Mouse (Mus musculus) liver, embryonic 12.5 days (tissue): ENCODE data around the gene Scamp4. TPM values are rescaled to one million over a fixed set of nuclear protein-coding genes. Genes with fewer than 3 reads are reported as not detected.

ENCODE experiments used
- ATAC-seq: fragments of 200-750 bp; cut with Nextera tagmentation; 2 replicates; pipeline ENCODE4 v1.8.0; 2017; ENCODE audit warnings: moderate number of reproducible peaks, mild to moderate bottlenecking, moderate library complexity
- H3K27ac ChIP-seq: fragments of 300-500 bp; sonication (generic); 2 replicates; pipeline ENCODE4 v1.5.1; 2016; ENCODE audit warnings: mild to moderate bottlenecking
- H3K27me3 ChIP-seq: fragments of 300-500 bp; sonication (generic); replicated peaks from 2 replicates; pipeline ENCODE4 v1.6.1; 2016; ENCODE audit warnings: mild to moderate bottlenecking, moderate library complexity
- H3K36me3 ChIP-seq: fragments of 300-500 bp; sonication (generic); 2 replicates; pipeline ENCODE4 v1.6.1; 2016; ENCODE audit warnings: mild to moderate bottlenecking, moderate library complexity
- H3K4me1 ChIP-seq: fragments of 300-500 bp; sonication (generic); 2 replicates; pipeline ENCODE4 v1.6.1; 2016
- H3K4me2 ChIP-seq: fragments of 300-500 bp; sonication (generic); 2 replicates; pipeline ENCODE4 v1.6.1; 2016; ENCODE audit warnings: mild to moderate bottlenecking, moderate library complexity
- H3K4me3 ChIP-seq: fragments of 300-500 bp; sonication (generic); 2 replicates; pipeline ENCODE4 v1.5.1; 2016; ENCODE audit warnings: mild to moderate bottlenecking, moderate library complexity
- H3K9ac ChIP-seq: fragments of 300-500 bp; sonication (generic); 2 replicates; pipeline ENCODE4 v1.6.1; 2016; ENCODE audit warnings: mild to moderate bottlenecking, moderate library complexity
- H3K9me3 ChIP-seq: fragments of 300-500 bp; sonication (generic); replicated peaks from 2 replicates; pipeline ENCODE4 v1.6.1; 2016; ENCODE audit warnings: mild to moderate bottlenecking, moderate library complexity
- WGBS: fragments of 180-500 bp; shearing (Covaris S2); methylation state at CpG from one replicate; pipeline ENCODE4 v1.1.7; 2016; ENCODE audit not compliant: insufficient replicate concordance; 5-methylcytosine and 5-hydroxymethylcytosine counted together
- polyA plus RNA-seq: library from polyadenylated mRNA; unstranded; fragments of >200 nt; fragmentation: Nextera tagmentation; extraction: Ambion mirVana; gene quantifications from 2 replicates; pipeline ENCODE4 v1.2.1, GENCODE M21; 2016

Scamp4 gene
- polyA plus RNA-seq, 1 experiment from 2014 or later = 63.3 TPM

- peak overlapping the region; percentile 96 for H3K27ac ChIP-seq
- no peaks in the 10 kb centered on the region for H3K9me3 ChIP-seq
- H3K4me1 ChIP-seq = peaks cover 56% of the 10 kb centered on the region
- H3K9ac ChIP-seq = no peak overlapping the region
- H3K36me3 ChIP-seq = peaks cover 16% of the 10 kb centered on the region
- H3K27me3 ChIP-seq = no peaks in the 10 kb centered on the region
- 39% methylated on average over 8 of the region's 8 CpGs for WGBS
- no peak for ATAC-seq
- H3K4me2 ChIP-seq = peak overlapping the region; percentile 22
- no peak overlapping the region for H3K4me3 ChIP-seq
Measured at GRCm38 (mm10) chr10:80619465-80620244, 17.0 kb downstream of the Scamp4 start.

DNA sequence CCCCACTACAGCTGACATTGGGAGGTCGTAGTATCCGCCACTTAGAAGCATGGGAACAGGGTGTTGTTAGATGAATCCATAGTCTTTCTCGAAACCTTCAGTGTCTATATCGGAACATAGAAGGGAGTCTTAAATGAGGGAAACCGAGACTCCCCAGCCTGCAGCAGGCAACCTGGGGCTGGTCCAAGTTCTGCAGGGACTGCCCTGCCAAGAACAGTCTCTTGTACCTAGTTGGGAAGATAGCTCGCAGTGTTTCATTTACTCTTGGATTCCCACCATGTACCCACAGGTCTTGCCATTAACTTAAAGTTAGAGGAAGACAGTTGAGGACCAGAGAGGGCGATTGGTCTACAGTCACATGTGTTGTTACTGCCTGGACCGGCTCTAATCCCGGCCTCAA, 17.7 kb downstream of the Scamp4 start:
- Histone ChIP-seq H3K4me3 (no peak overlapping the region), H3K27ac (peak overlapping the region; percentile 96), H3K9me3 (no peaks in the 10 kb centered on the region), H3K27me3 (no peaks in the 10 kb centered on the region), H3K4me1 (peaks cover 63% of the 10 kb centered on the region), H3K36me3 (peaks cover 9% of the 10 kb centered on the region), H3K4me2 (no peak overlapping the region), H3K9ac (no peak overlapping the region)
- 83% methylated on average over 9 of the region's 9 CpGs for WGBS
- ATAC-seq = no peak

GRCm38 (mm10) chr10:80620796-80621689, 18.4 kb downstream of the Scamp4 start:
- Histone ChIP-seq H3K27ac (peak overlapping the region; percentile 96), H3K4me1 (peaks cover 68% of the 10 kb centered on the region), H3K4me3 (peak overlapping the region; percentile 90), H3K9me3 (no peaks in the 10 kb centered on the region), H3K27me3 (no peaks in the 10 kb centered on the region), H3K36me3 (peaks cover 8% of the 10 kb centered on the region), H3K4me2 (peak overlapping the region; percentile 85), H3K9ac (peak overlapping the region; percentile 70)
- 54% methylated on average over 16 of the region's 16 CpGs for WGBS
- ATAC-seq = no peak

DNA sequence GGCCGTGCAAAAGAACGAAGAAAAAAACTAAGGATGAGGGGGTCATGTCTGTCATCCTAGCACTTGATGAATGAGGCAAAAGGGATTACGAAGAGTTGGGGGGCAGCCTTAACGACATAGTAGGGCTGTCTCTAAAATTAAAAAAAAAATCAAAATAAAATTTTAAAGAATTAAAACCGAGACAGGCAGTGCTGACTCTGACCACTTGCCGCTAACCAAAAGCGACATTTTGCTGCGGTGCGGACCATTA, 18.9 kb downstream of the Scamp4 start:
- H3K4me1 ChIP-seq = peaks cover 70% of the 10 kb centered on the region
- ATAC-seq = no peak

DNA sequence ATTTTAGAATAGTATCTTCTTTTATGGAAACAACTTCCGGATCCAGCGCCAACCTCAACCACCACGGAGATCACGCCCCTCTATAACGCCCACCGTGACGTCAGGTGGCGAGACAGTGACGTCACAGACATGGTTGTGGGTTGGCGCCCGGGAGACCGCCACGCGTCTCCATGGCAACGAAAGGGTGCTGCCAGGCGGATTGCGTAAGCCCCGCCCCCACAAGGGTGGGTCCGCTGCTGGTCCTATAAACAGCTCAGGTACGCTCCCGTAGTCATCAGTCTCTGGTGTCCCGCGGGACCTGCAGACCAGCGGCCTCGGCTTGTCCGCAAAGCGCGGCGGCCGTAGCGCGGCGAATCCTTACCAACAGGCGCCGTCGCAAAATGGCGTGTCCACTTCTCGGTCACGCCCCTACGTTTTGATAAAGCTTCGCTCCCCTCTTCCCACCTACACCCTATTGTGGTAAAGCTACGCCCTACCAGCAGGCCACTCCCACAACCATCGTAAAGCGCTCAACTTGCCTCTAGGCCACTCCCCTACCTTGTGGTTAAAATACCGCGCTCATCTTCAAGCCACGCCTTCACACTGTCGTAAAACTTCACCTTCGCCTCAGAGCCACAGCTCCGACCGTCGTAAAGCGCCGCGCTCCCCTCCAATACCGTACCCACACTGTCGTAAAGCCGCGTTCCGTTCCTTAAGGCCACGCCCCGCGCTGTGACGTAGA, 19.4 kb downstream of the Scamp4 start:
- Histone ChIP-seq H3K4me1 (peaks cover 74% of the 10 kb centered on the region), H3K27me3 (no peaks in the 10 kb centered on the region), H3K4me2 (peak overlapping the region; percentile 85), H3K4me3 (peak overlapping the region; percentile 90), H3K9ac (peak overlapping the region; percentile 70), H3K9me3 (no peaks in the 10 kb centered on the region), H3K36me3 (peaks cover 8% of the 10 kb centered on the region; the same call in 1 of the 2 replicates), H3K27ac (peak overlapping the region; percentile 96)
- peak; percentile 92 for ATAC-seq
- under 1% methylated on average over 64 of the region's 64 CpGs for WGBS

More for the DNA sequence above, 18.9 kb downstream of the Scamp4 start:
- Histone ChIP-seq H3K9ac (peak overlapping the region; percentile 70), H3K4me3 (peak overlapping the region; percentile 90), H3K9me3 (no peaks in the 10 kb centered on the region), H3K27ac (peak overlapping the region; percentile 96), H3K36me3 (peaks cover 8% of the 10 kb centered on the region; the same call in 1 of the 2 replicates), H3K4me2 (peak overlapping the region; percentile 85), H3K27me3 (no peaks in the 10 kb centered on the region)
- under 1% methylated on average over 9 of the region's 9 CpGs for WGBS

- Histone ChIP-seq H3K27me3 (no peaks in the 10 kb centered on the region), H3K9me3 (no peaks in the 10 kb centered on the region)
Measured at GRCm38 (mm10) chr10:80622661-80623456, 20.2 kb downstream of the Scamp4 start, which contains the start of gene Csnk1g2. Gene Csnk1g2 (plus strand): TSS chr10:80622838.

GRCm38 (mm10) chr10:80623457-80624191, 21.0 kb downstream of the Scamp4 start:
- Histone ChIP-seq H3K27me3 (no peaks in the 10 kb centered on the region), H3K9ac (peak overlapping the region; percentile 95), H3K9me3 (no peaks in the 10 kb centered on the region), H3K27ac (peak overlapping the region; percentile 96), H3K4me3 (peak overlapping the region; percentile 90), H3K36me3 (peaks cover 9% of the 10 kb centered on the region; the same call in 1 of the 2 replicates), H3K4me2 (peak overlapping the region; percentile 98), H3K4me1 (peaks cover 83% of the 10 kb centered on the region)
- WGBS = 13% methylated on average over 15 of the region's 15 CpGs
- no peak for ATAC-seq

More at GRCm38 (mm10) chr10:80622661-80623456, 20.2 kb downstream of the Scamp4 start, which contains the start of gene Csnk1g2:
- Histone ChIP-seq H3K27ac (peak within 1 kb of the TSS; percentile 96), H3K36me3 (peaks cover 8% of the 10 kb centered on the region; the same call in 1 of the 2 replicates), H3K4me3 (peak within 1 kb of the TSS; percentile 90), H3K9ac (peak within 1 kb of the TSS; percentile 95), H3K4me2 (peak within 1 kb of the TSS; percentile 98), H3K4me1 (peaks cover 80% of the 10 kb centered on the region)
- 1% methylated on average over 78 of the region's 85 CpGs for WGBS
- peak; percentile 33 for ATAC-seq

DNA sequence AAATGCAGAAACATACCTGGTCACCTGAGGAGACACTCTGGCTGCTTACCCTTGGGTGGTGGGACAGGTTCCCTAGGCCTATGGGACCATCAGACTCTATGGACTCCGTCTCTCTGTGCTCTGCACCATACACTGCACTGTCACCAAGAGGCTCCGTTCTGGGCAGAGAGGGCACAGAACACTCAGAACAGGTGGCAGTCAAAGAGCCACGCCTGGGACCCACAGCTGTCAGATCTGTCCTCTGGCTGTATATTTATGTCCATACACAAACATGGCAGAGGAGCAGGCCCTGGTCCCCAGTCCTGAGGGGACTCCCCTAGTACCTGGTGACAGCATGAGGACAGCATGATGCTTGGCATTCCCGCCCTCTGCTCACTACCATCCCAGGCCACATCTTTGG, 23.1 kb downstream of the Scamp4 start:
- 87% methylated on average over 4 of the region's 4 CpGs for WGBS
- Histone ChIP-seq H3K36me3 (peaks cover 25% of the 10 kb centered on the region; the same call in 1 of the 2 replicates), H3K4me2 (no peak overlapping the region), H3K27ac (peak overlapping the region; percentile 96; the same call in 1 of the 2 replicates), H3K27me3 (no peaks in the 10 kb centered on the region), H3K9me3 (no peaks in the 10 kb centered on the region), H3K4me3 (no peak overlapping the region), H3K4me1 (peaks cover 76% of the 10 kb centered on the region), H3K9ac (peak overlapping the region; percentile 8; the same call in 1 of the 2 replicates)
- ATAC-seq = no peak

DNA sequence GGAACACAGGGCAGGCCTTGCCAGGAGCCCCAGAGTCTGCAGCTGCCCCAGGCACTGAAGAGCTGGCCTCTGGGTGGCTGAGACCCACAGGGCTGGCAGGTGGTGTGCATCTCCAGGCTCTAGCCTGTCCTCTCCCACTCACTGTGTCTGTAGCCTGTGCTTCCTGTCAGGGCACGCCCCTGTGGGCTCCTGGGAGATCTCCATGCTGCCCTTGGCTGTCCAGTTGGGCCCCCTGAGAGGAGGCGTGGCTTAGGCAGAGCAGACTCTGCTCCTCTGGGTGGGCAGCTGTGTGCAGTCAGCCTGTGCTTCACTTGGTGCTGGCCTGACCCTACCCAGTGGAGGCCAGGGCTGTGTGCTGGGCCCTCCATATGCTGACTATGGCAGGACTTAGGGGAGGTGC, 25.0 kb downstream of the Scamp4 start:
- H3K4me1 ChIP-seq = peaks cover 67% of the 10 kb centered on the region
- peaks cover 38% of the 10 kb centered on the region for H3K36me3 ChIP-seq
- H3K4me2 ChIP-seq = no peak overlapping the region
- H3K4me3 ChIP-seq = no peak overlapping the region
- H3K9ac ChIP-seq = peak overlapping the region; percentile 33
- H3K27ac ChIP-seq = peak overlapping the region; percentile 38; the same call in 1 of the 2 replicates
- H3K27me3 ChIP-seq = no peaks in the 10 kb centered on the region
- ATAC-seq = peak; percentile 24; the same call in 1 of the 2 replicates
- no peaks in the 10 kb centered on the region for H3K9me3 ChIP-seq
- WGBS = 46% methylated on average over 2 of the region's 2 CpGs

DNA sequence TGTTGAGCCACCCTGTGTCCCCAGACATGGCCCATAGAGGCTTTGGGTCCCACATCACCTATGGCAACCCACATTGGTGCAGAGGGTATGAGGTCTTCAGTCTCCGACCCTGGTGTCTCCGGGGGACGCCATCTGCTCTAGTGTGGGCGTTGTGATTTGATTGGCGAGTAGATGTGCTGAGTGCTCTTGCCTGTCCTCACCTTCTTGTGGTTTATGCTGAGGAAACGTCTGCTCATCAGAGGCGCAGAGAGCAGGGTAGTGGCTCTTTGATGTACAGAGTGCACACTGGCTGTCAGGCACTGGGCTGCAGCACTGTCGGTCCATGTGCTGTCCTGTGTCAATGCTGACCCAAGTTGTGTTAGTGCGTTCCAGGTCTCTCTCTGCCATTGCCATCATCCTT, 26.3 kb downstream of the Scamp4 start:
- no peak for ATAC-seq
- no peaks in the 10 kb centered on the region for H3K27me3 ChIP-seq
- no peak overlapping the region for H3K9ac ChIP-seq
- peaks cover 57% of the 10 kb centered on the region for H3K4me1 ChIP-seq
- no peaks in the 10 kb centered on the region for H3K9me3 ChIP-seq
- no peak overlapping the region for H3K4me3 ChIP-seq
- H3K4me2 ChIP-seq = no peak overlapping the region
- H3K36me3 ChIP-seq = peaks cover 41% of the 10 kb centered on the region
- no peak overlapping the region for H3K27ac ChIP-seq
- WGBS = 76% methylated on average over 9 of the region's 9 CpGs
